Mouse (Mus musculus): ENCODE measurements around the gene Ddx39. TPM values are rescaled to one million over a fixed set of nuclear protein-coding genes. Genes with fewer than 3 reads are reported as not detected.
A peak's percentile ranks its signal among the peaks of the same experiment; 100 is the strongest.

Gene Ddx39
- polyA plus RNA-seq, 1 experiment from 2014 or later = 141 TPM

- Histone ChIP-seq H3K27me3 (ENCODE audit: control insufficient read depth, insufficient read depth, low read length) (no peaks in the 10 kb centered on the region), H3K36me3 (ENCODE audit: control insufficient read depth, insufficient read depth, low read length) (no peaks in the 10 kb centered on the region; the same call in 1 of the 2 replicates), H3K9me3 (ENCODE audit: control insufficient read depth, low read depth, low read length) (no peaks in the 10 kb centered on the region), H3K4me2 (replicated peaks; ENCODE audit: low read depth, low read length) (peak overlapping the region; percentile 87; the same call in 1 of the 2 replicates), H3K27ac (ENCODE audit: low read length) (peak overlapping the region; percentile 61; the same call in 1 of the 2 replicates), H3K9ac (replicated peaks; ENCODE audit: low read depth, low read length) (no peak overlapping the region), H3K4me1 (ENCODE audit: control insufficient read depth, insufficient read depth, low read length) (peaks cover 38% of the 10 kb centered on the region), H3K4me3 (ENCODE audit: low read depth, low read length) (no peak overlapping the region)
- ATAC-seq (ENCODE audit: insufficient number of reproducible peaks, insufficient read depth, low FRiP score, low read depth) = no peak
- WGBS = 64% methylated on average over 4 of the region's 4 CpGs
Observed at GRCm38 (mm10) chr8:83737852-83738562, 23.0 kb downstream of the Ddx39 start.

GRCm38 (mm10) chr8:83738949-83739710, 24.2 kb downstream of the Ddx39 start:
- H3K4me1 ChIP-seq (ENCODE audit: control insufficient read depth, insufficient read depth, low read length) = peaks cover 38% of the 10 kb centered on the region
- 65% methylated on average over 10 of the region's 10 CpGs for WGBS
- no peaks in the 10 kb centered on the region for H3K27me3 ChIP-seq (ENCODE audit: control insufficient read depth, insufficient read depth, low read length)
- no peak overlapping the region for H3K9ac ChIP-seq (replicated peaks; ENCODE audit: low read depth, low read length)
- peak overlapping the region; percentile 61; the same call in 1 of the 2 replicates for H3K4me3 ChIP-seq (ENCODE audit: low read depth, low read length)
- peak overlapping the region; percentile 87 for H3K4me2 ChIP-seq (replicated peaks; ENCODE audit: low read depth, low read length)
- ATAC-seq (ENCODE audit: insufficient number of reproducible peaks, insufficient read depth, low FRiP score, low read depth) = peak; percentile 39; the same call in 1 of the 2 replicates
- H3K27ac ChIP-seq (ENCODE audit: low read length) = peak overlapping the region; percentile 80
- no peaks in the 10 kb centered on the region for H3K9me3 ChIP-seq (ENCODE audit: control insufficient read depth, low read depth, low read length)
- H3K36me3 ChIP-seq (ENCODE audit: control insufficient read depth, insufficient read depth, low read length) = no peaks in the 10 kb centered on the region

- Histone ChIP-seq H3K27ac (ENCODE audit: low read length) (peak overlapping the region; percentile 80), H3K27me3 (ENCODE audit: control insufficient read depth, insufficient read depth, low read length) (no peaks in the 10 kb centered on the region), H3K9ac (replicated peaks; ENCODE audit: low read depth, low read length) (no peak overlapping the region), H3K4me3 (ENCODE audit: low read depth, low read length) (peak overlapping the region; percentile 61), H3K4me2 (replicated peaks; ENCODE audit: low read depth, low read length) (peak overlapping the region; percentile 87), H3K36me3 (ENCODE audit: control insufficient read depth, insufficient read depth, low read length) (no peaks in the 10 kb centered on the region), H3K9me3 (ENCODE audit: control insufficient read depth, low read depth, low read length) (no peaks in the 10 kb centered on the region), H3K4me1 (ENCODE audit: control insufficient read depth, insufficient read depth, low read length) (peaks cover 38% of the 10 kb centered on the region)
- WGBS = 37% methylated on average over 8 of the region's 8 CpGs
- no peak for ATAC-seq (ENCODE audit: insufficient number of reproducible peaks, insufficient read depth, low FRiP score, low read depth)
Observed at GRCm38 (mm10) chr8:83739711-83740468, 24.9 kb downstream of the Ddx39 start.

GRCm38 (mm10) chr8:83740586-83740975, 25.6 kb downstream of the Ddx39 start:
- ATAC-seq (ENCODE audit: insufficient number of reproducible peaks, insufficient read depth, low FRiP score, low read depth) = no peak
- Histone ChIP-seq H3K9ac (replicated peaks; ENCODE audit: low read depth, low read length) (peak overlapping the region; percentile 50), H3K27ac (ENCODE audit: low read length) (peak overlapping the region; percentile 75; the same call in 1 of the 2 replicates), H3K27me3 (ENCODE audit: control insufficient read depth, insufficient read depth, low read length) (no peaks in the 10 kb centered on the region), H3K4me3 (ENCODE audit: low read depth, low read length) (peak overlapping the region; percentile 61), H3K4me1 (ENCODE audit: control insufficient read depth, insufficient read depth, low read length) (peaks cover 38% of the 10 kb centered on the region), H3K36me3 (ENCODE audit: control insufficient read depth, insufficient read depth, low read length) (no peaks in the 10 kb centered on the region), H3K4me2 (replicated peaks; ENCODE audit: low read depth, low read length) (peak overlapping the region; percentile 87), H3K9me3 (ENCODE audit: control insufficient read depth, low read depth, low read length) (no peaks in the 10 kb centered on the region)
- WGBS = 12% methylated on average over 3 of the region's 3 CpGs

GRCm38 (mm10) chr8:83740976-83741741, 26.2 kb downstream of the Ddx39 start, which contains the start of gene Adgre5:
Adgre5 (minus strand) TSS chr8:83741326.
- WGBS = 2% methylated on average over 47 of the region's 56 CpGs
- ATAC-seq (ENCODE audit: insufficient number of reproducible peaks, insufficient read depth, low FRiP score, low read depth) = peak; percentile 43; the same call in 1 of the 2 replicates

GRCm38 (mm10) chr8:83741849-83742655, 27.1 kb downstream of the Ddx39 start:
- Histone ChIP-seq H3K4me1 (ENCODE audit: control insufficient read depth, insufficient read depth, low read length) (peaks cover 38% of the 10 kb centered on the region), H3K36me3 (ENCODE audit: control insufficient read depth, insufficient read depth, low read length) (no peaks in the 10 kb centered on the region), H3K27me3 (ENCODE audit: control insufficient read depth, insufficient read depth, low read length) (no peaks in the 10 kb centered on the region), H3K4me3 (ENCODE audit: low read depth, low read length) (peak overlapping the region; percentile 61; the same call in 1 of the 2 replicates), H3K27ac (ENCODE audit: low read length) (peak overlapping the region; percentile 72; the same call in 1 of the 2 replicates), H3K4me2 (replicated peaks; ENCODE audit: low read depth, low read length) (peak overlapping the region; percentile 87; the same call in 1 of the 2 replicates), H3K9ac (replicated peaks; ENCODE audit: low read depth, low read length) (no peak overlapping the region), H3K9me3 (ENCODE audit: control insufficient read depth, low read depth, low read length) (no peaks in the 10 kb centered on the region)
- ATAC-seq (ENCODE audit: insufficient number of reproducible peaks, insufficient read depth, low FRiP score, low read depth) = no peak
- 77% methylated on average over 19 of the region's 19 CpGs for WGBS

More at GRCm38 (mm10) chr8:83740976-83741741, 26.2 kb downstream of the Ddx39 start, which contains the start of gene Adgre5:
- Histone ChIP-seq H3K27me3 (ENCODE audit: control insufficient read depth, insufficient read depth, low read length) (no peaks in the 10 kb centered on the region), H3K36me3 (ENCODE audit: control insufficient read depth, insufficient read depth, low read length) (no peaks in the 10 kb centered on the region), H3K4me2 (replicated peaks; ENCODE audit: low read depth, low read length) (peak within 1 kb of the TSS; percentile 87), H3K9ac (replicated peaks; ENCODE audit: low read depth, low read length) (peak within 1 kb of the TSS; percentile 50), H3K27ac (ENCODE audit: low read length) (peak within 1 kb of the TSS; percentile 75; the same call in 1 of the 2 replicates), H3K9me3 (ENCODE audit: control insufficient read depth, low read depth, low read length) (no peaks in the 10 kb centered on the region), H3K4me3 (ENCODE audit: low read depth, low read length) (peak within 1 kb of the TSS; percentile 61), H3K4me1 (ENCODE audit: control insufficient read depth, insufficient read depth, low read length) (peaks cover 38% of the 10 kb centered on the region)

- Histone ChIP-seq H3K4me1 (ENCODE audit: control insufficient read depth, insufficient read depth, low read length) (peaks cover 33% of the 10 kb centered on the region), H3K27me3 (ENCODE audit: control insufficient read depth, insufficient read depth, low read length) (no peaks in the 10 kb centered on the region), H3K9ac (replicated peaks; ENCODE audit: low read depth, low read length) (no peak overlapping the region), H3K4me3 (ENCODE audit: low read depth, low read length) (no peak overlapping the region), H3K27ac (ENCODE audit: low read length) (no peak overlapping the region), H3K36me3 (ENCODE audit: control insufficient read depth, insufficient read depth, low read length) (no peaks in the 10 kb centered on the region), H3K9me3 (ENCODE audit: control insufficient read depth, low read depth, low read length) (no peaks in the 10 kb centered on the region), H3K4me2 (replicated peaks; ENCODE audit: low read depth, low read length) (no peak overlapping the region)
- 91% methylated on average over 6 of the region's 6 CpGs for WGBS
- ATAC-seq (ENCODE audit: insufficient number of reproducible peaks, insufficient read depth, low FRiP score, low read depth) = no peak
Observed at GRCm38 (mm10) chr8:83742968-83743367, 28.0 kb downstream of the Ddx39 start.

All from stomach, embryonic 14.5 days (tissue).